Mouse (Mus musculus): ENCODE measurements at regions not wholly inside any gene's neighbourhood (a gene's known extent, or its start where the extent isn't known, plus 50 kb on each side); places are given as distances from the start of the nearest gene placed in this dataset.

- DNase-seq: no peak
Observed at GRCm38 (mm10) chr4:89000855-89001254, 120.9 kb upstream of the Ifne start.

GRCm38 (mm10) chr4:89000200-89000599, 120.2 kb upstream of the Ifne start:
- no peak for DNase-seq

- DNase-seq: no peak
Observed at GRCm38 (mm10) chr4:88998286-88998685, 118.3 kb upstream of the Ifne start.

- no peak for DNase-seq
Observed at GRCm38 (mm10) chr4:88995129-88995919, 115.3 kb upstream of the Ifne start.

- DNase-seq: no peak
Observed at GRCm38 (mm10) chr4:88994486-88994885, 114.5 kb upstream of the Ifne start.

- DNase-seq: no peak
Observed at GRCm38 (mm10) chr4:88992498-88992897, 112.5 kb upstream of the Ifne start.

- DNase-seq: no peak
Observed at GRCm38 (mm10) chr4:88988363-88988762, 108.4 kb upstream of the Ifne start.

GRCm38 (mm10) chr4:88987103-88987502, 107.1 kb upstream of the Ifne start:
- no peak for DNase-seq

- no peak for DNase-seq
Observed at GRCm38 (mm10) chr4:88982457-88982856, 102.5 kb upstream of the Ifne start.

GRCm38 (mm10) chr4:88977099-88977888, 97.3 kb upstream of the Ifne start:
- DNase-seq: no peak

GRCm38 (mm10) chr4:88974535-88974934, 94.5 kb upstream of the Ifne start:
- no peak for DNase-seq

GRCm38 (mm10) chr4:88969134-88969841, 89.3 kb upstream of the Ifne start:
- DNase-seq: no peak

GRCm38 (mm10) chr4:88959621-88960020, 79.6 kb upstream of the Ifne start:
- DNase-seq: no peak

GRCm38 (mm10) chr4:88956605-88957004, 76.6 kb upstream of the Ifne start:
- DNase-seq: no peak

GRCm38 (mm10) chr4:88956151-88956550, 76.2 kb upstream of the Ifne start:
- DNase-seq: no peak

GRCm38 (mm10) chr4:88955571-88955970, 75.6 kb upstream of the Ifne start:
- no peak for DNase-seq

GRCm38 (mm10) chr4:88954045-88954444, 74.0 kb upstream of the Ifne start:
- no peak for DNase-seq

- no peak for DNase-seq
Observed at GRCm38 (mm10) chr4:88951034-88951336, 71.0 kb upstream of the Ifne start.

- no peak for DNase-seq
Observed at GRCm38 (mm10) chr4:88950181-88951033, 70.4 kb upstream of the Ifne start.

- DNase-seq: no peak
Observed at GRCm38 (mm10) chr4:88948027-88948859, 68.2 kb upstream of the Ifne start.

GRCm38 (mm10) chr4:88941955-88942354, 62.0 kb upstream of the Ifne start:
- no peak for DNase-seq

- DNase-seq: no peak
Observed at GRCm38 (mm10) chr4:88940670-88941069, 60.7 kb upstream of the Ifne start.
